In the genomic region with DNA sequence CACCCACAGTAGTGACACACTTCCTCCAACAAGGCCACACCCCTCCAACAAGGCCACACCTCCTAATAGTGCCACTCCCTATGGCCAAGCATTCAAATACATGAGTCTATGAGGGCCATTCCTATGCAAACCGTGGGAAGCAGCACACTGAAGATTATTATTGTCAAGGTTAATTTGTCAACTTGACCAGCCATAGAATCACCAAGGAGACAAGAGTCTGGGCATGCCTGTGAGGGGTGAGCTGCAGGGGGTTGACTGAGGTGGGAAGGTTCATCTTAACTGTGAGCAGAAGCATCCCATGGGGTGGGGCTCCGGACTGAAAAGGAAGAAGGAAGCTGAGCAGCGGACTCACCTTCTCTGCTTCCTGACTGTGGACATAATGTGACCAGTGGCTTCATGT, we compare ENCODE assay signal across 26 mouse cellular contexts.
"Had no signal": no experiment of that assay in that cellular context is flagged by ENCODE, and none has a peak within 500 bp of the region (broad histone marks: within the 10 kb centered on the region; RNA-seq: fewer than 3 reads in every experiment).

No protein-coding gene starts in this region.

- H3K9ac ChIP-seq: heart, embryonic 13.5 days; heart, embryonic 15.5 days; hindbrain, embryonic 13.5 days; hindbrain, embryonic 15.5 days; intestine, embryonic 15.5 days; limb, embryonic 12.5 days; liver, embryonic 13.5 days had no signal

- H3K4me1 ChIP-seq: heart, embryonic 13.5 days; heart, embryonic 15.5 days; intestine, embryonic 15.5 days; liver, embryonic 13.5 days had no signal

- H3K9me3 ChIP-seq: heart, embryonic 15.5 days; hindbrain, embryonic 15.5 days; intestine, embryonic 15.5 days; limb, embryonic 10.5 days; liver, embryonic 13.5 days had no signal

- H3K36me3 ChIP-seq: heart, embryonic 13.5 days; heart, embryonic 15.5 days; hindbrain, embryonic 13.5 days; hindbrain, embryonic 15.5 days; intestine, embryonic 15.5 days; limb, embryonic 10.5 days; limb, embryonic 12.5 days; liver, embryonic 13.5 days had no signal

- DNase-seq: gastrocnemius, postnatal 14 days; gastrocnemius, postnatal 36 days; heart, adult 11 months; heart, adult 2 months; heart, postnatal 14 days; heart, postnatal 36 days; kidney, adult 18-20 months; kidney, adult 8-10 months; kidney, postnatal 10 days; kidney, postnatal 25 days; kidney, postnatal 4 days; liver; liver, embryonic 13.5 days had no signal

- H3K27ac ChIP-seq: heart, adult 2 months; heart, embryonic 13.5 days; heart, embryonic 15.5 days; hindbrain, embryonic 13.5 days; hindbrain, embryonic 15.5 days; intestine, embryonic 15.5 days; layer of hippocampus, adult 2 months; left cerebral cortex, adult 2 months; limb, embryonic 10.5 days; limb, embryonic 12.5 days; liver, embryonic 13.5 days had no signal

- H3K27me3 ChIP-seq: heart, embryonic 13.5 days; heart, embryonic 15.5 days; hindbrain, embryonic 13.5 days; hindbrain, embryonic 15.5 days; intestine, embryonic 15.5 days; limb, embryonic 12.5 days; liver, embryonic 13.5 days had no signal

- H3K4me3 ChIP-seq: heart, adult 2 months; heart, embryonic 13.5 days; heart, embryonic 15.5 days; hindbrain, embryonic 13.5 days; hindbrain, embryonic 15.5 days; intestine, embryonic 15.5 days; layer of hippocampus, adult 2 months; left cerebral cortex, adult 2 months; limb, embryonic 10.5 days; limb, embryonic 12.5 days; liver, embryonic 13.5 days had no signal

- ATAC-seq: inflammation-experienced regulatory T-cells, adult 6 months; intestine, embryonic 15.5 days; intestine, postnatal 0 days had no signal

- H3K4me2 ChIP-seq: heart, embryonic 11.5 days; heart, embryonic 13.5 days; heart, embryonic 15.5 days; hindbrain, embryonic 13.5 days; hindbrain, embryonic 15.5 days; intestine, embryonic 15.5 days; limb, embryonic 12.5 days; liver, embryonic 11.5 days; liver, embryonic 13.5 days had no signal
